Mouse (Mus musculus): ENCODE measurements around the gene Arl13a. TPM values are rescaled to one million over a fixed set of nuclear protein-coding genes. Genes with fewer than 3 reads are reported as not detected.

The Arl13a gene
- not detected in 2 replicates for polyA plus RNA-seq (2015; fragmentation: Nextera tagmentation; extraction: Ambion mirVana)

GRCm38 (mm10) chrX:134187201-134187600 is at the start of gene Arl13a:
Gene Arl13a (plus strand): TSS chrX:134187501.

GRCm38 (mm10) chrX:134162043-134162720 is 25.1 kb upstream of the Arl13a start, which contains the start of gene Xkrx:
Gene Xkrx (minus strand): TSS chrX:134162076.

DNA sequence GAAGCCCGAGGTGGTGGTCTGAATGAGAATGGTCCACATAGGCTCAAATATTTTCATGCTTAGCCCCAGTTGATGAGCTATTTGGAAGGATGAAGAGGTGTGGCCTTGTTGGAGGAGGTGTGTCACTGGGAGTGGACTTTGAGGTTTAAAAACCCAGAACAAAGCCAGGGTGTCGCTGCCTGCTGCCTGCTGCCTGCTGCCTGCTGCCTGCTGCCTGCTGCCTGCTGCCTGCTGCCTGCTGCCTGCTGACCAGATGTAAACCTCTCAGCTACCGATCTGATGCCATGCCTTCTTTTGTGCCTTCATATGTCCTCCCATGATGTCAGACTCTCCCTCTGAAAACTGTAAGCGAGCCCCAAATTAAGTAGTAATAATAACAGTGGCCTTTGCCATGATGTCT is 34.6 kb downstream of the Arl13a start, which contains the start of gene Nox1:
TSS of gene Nox1 (minus strand) at position 101 of the 400 bp plus-strand sequence.

Other genes with a start within 250 kb of the Arl13a start
- gene Sytl4, start 205.7 kb upstream of the Arl13a start, polyA plus RNA-seq (2015; fragmentation: Nextera tagmentation; extraction: Ambion mirVana) = 0.68 and 0.73 TPM in 2 replicates
- 51.9 and 55.3 TPM in 2 replicates for gene Cstf2, start 128.3 kb upstream of the Arl13a start, polyA plus RNA-seq (2015; fragmentation: Nextera tagmentation; extraction: Ambion mirVana)
- gene Xkrx, start 25.4 kb upstream of the Arl13a start, polyA plus RNA-seq (2015; fragmentation: Nextera tagmentation; extraction: Ambion mirVana) = 0.74 and 1.3 TPM in 2 replicates
- 0.11 TPM in 1 of 2 replicates, not detected in the other for gene Nox1, start 34.5 kb downstream of the Arl13a start, polyA plus RNA-seq (2015; fragmentation: Nextera tagmentation; extraction: Ambion mirVana)
- 5.9 and 6.3 TPM in 2 replicates for gene Trmt2b, start 89.5 kb downstream of the Arl13a start, polyA plus RNA-seq (2015; fragmentation: Nextera tagmentation; extraction: Ambion mirVana)
- 110 and 112 TPM in 2 replicates for gene Tmem35a, start 107.7 kb downstream of the Arl13a start, polyA plus RNA-seq (2015; fragmentation: Nextera tagmentation; extraction: Ambion mirVana)
- gene Cenpi, start 120.6 kb downstream of the Arl13a start, polyA plus RNA-seq (2015; fragmentation: Nextera tagmentation; extraction: Ambion mirVana) = 4.2 and 5.0 TPM in 2 replicates
- gene Drp2, start 217.1 kb downstream of the Arl13a start, polyA plus RNA-seq (2015; fragmentation: Nextera tagmentation; extraction: Ambion mirVana) = 8.6 and 11.6 TPM in 2 replicates